Mouse (Mus musculus) right cerebral cortex, postnatal 10 days (tissue): ENCODE data around the gene Gngt2.
"Not testable (repeated sequence)": the region's sequence is repeated elsewhere in the genome, so short reads cannot be mapped to it uniquely, and the experiment has no call there.

ENCODE experiments used
- DNase-seq, 2 experiments: peaks; one replicate each; pipeline ENCODE4 v3.0.0; 2021; ENCODE audit warnings: low spot score in 2 of 2

Gene Gngt2

GRCm38 (mm10) chr11:95840694-95841497 is 3.9 kb downstream of the Gngt2 start:
- DNase-seq = no peak

- no peak for DNase-seq
These were observed 4.4 kb downstream of the Gngt2 start for GRCm38 (mm10) chr11:95841498-95841830.

GRCm38 (mm10) chr11:95842074-95842681 is 5.2 kb downstream of the Gngt2 start, which contains the start of gene Abi3:
Gene Abi3 (minus strand): TSS chr11:95842476.
- DNase-seq = peak; percentile 54 to 56

GRCm38 (mm10) chr11:95842953-95843352 is 5.9 kb downstream of the Gngt2 start:
- no peak for DNase-seq

GRCm38 (mm10) chr11:95843421-95843950 is 6.5 kb downstream of the Gngt2 start:
- no peak for DNase-seq

- no peak for DNase-seq
These were observed 7.9 kb downstream of the Gngt2 start for GRCm38 (mm10) chr11:95844935-95845334.

GRCm38 (mm10) chr11:95850898-95851297 is 13.9 kb downstream of the Gngt2 start:
- DNase-seq = no peak

GRCm38 (mm10) chr11:95853684-95854083 is 16.7 kb downstream of the Gngt2 start:
- DNase-seq = peak in 1 of 2 experiments; percentile 63

- DNase-seq = no peak
These were observed 20.3 kb downstream of the Gngt2 start for GRCm38 (mm10) chr11:95857306-95857705.

- DNase-seq = peak; percentile 59 to 76
These were observed 20.9 kb downstream of the Gngt2 start for GRCm38 (mm10) chr11:95857716-95858527.

GRCm38 (mm10) chr11:95858528-95859467 is 21.8 kb downstream of the Gngt2 start:
- peak; percentile 98 to 99 for DNase-seq

GRCm38 (mm10) chr11:95859468-95859855 is 22.4 kb downstream of the Gngt2 start:
- DNase-seq = peak; percentile 79 to 82

- DNase-seq = no peak
These were observed 23.1 kb downstream of the Gngt2 start for GRCm38 (mm10) chr11:95860071-95860490.

- DNase-seq = no peak
These were observed 24.4 kb downstream of the Gngt2 start for GRCm38 (mm10) chr11:95861397-95861796.

GRCm38 (mm10) chr11:95869442-95869841 is 32.4 kb downstream of the Gngt2 start:
- no peak for DNase-seq

- no peak for DNase-seq
These were observed 33.0 kb downstream of the Gngt2 start for GRCm38 (mm10) chr11:95869918-95870470.

- DNase-seq = no peak
These were observed 38.8 kb downstream of the Gngt2 start for GRCm38 (mm10) chr11:95875804-95876203.

GRCm38 (mm10) chr11:95876296-95876695 is 39.3 kb downstream of the Gngt2 start:
- DNase-seq = peak; percentile 49 to 79

GRCm38 (mm10) chr11:95879861-95880260 is 42.8 kb downstream of the Gngt2 start:
- DNase-seq = not testable (repeated sequence)

GRCm38 (mm10) chr11:95890462-95891051 is 53.5 kb downstream of the Gngt2 start:
- DNase-seq = no peak
